In genomic region chr12:76402991-76403885, GRCm38 (mm10) we compare ENCODE assay signal across 8 mouse cellular contexts. TPM values are rescaled to one million over a fixed set of nuclear protein-coding genes. Genes with fewer than 3 reads are reported as not detected.
DNase-seq lines count a peak whose midpoint lies in the region; ATAC-seq lines count a peak whose summit lies in the region.

No protein-coding gene starts in this region.

- WGBS in heart, embryonic 10.5 days, result under 1% methylated on average over 54 of the region's 54 CpGs
- WGBS in hindbrain, embryonic 15.5 days, result under 1% methylated on average over 49 of the region's 54 CpGs
- 6% methylated on average over 49 of the region's 54 CpGs for WGBS in macrophage (ENCODE audit: missing documents)

- H3K9me3 ChIP-seq in heart, embryonic 10.5 days, result no peaks in the 10 kb centered on the region
- no peaks in the 10 kb centered on the region for H3K9me3 ChIP-seq in hindbrain, embryonic 15.5 days

- peak overlapping the region; percentile 85 for H3K4me2 ChIP-seq in hindbrain, embryonic 15.5 days

- DNase-seq in heart, embryonic 10.5 days (ENCODE audit: low spot score), result no peak
- no peak for DNase-seq in heart, adult 18-20 months
- DNase-seq in CD4-positive, CD25-positive, alpha-beta regulatory T cell, adult 2 months (ENCODE audit: low read depth, low spot score), result peak; percentile 93
- peak; percentile 89 for DNase-seq in embryo, embryonic 10.5 days (ENCODE audit: low spot score)
- DNase-seq in testis, postnatal 10 days (ENCODE audit: low spot score), result peak; percentile 95
- no peak for DNase-seq in layer of hippocampus, adult 18-20 months (ENCODE audit: low spot score in 2 of 2)

- peak overlapping the region; percentile 67 for H3K4me3 ChIP-seq in heart, embryonic 10.5 days
- peak overlapping the region; percentile 70 for H3K4me3 ChIP-seq in hindbrain, embryonic 15.5 days
- peak overlapping the region; percentile 47 for H3K4me3 ChIP-seq in macrophage (ENCODE audit: inconsistent target)

- no peaks in the 10 kb centered on the region for H3K79me2 ChIP-seq in macrophage (ENCODE audit: inconsistent target)

- peak overlapping the region; percentile 71 for H3K9ac ChIP-seq in hindbrain, embryonic 15.5 days

- peaks cover 34% of the 10 kb centered on the region for H3K27me3 ChIP-seq in heart, embryonic 10.5 days (ENCODE audit: insufficient read depth, poor library complexity, severe bottlenecking)
- peaks cover 42% of the 10 kb centered on the region for H3K27me3 ChIP-seq in hindbrain, embryonic 15.5 days

- peak overlapping the region; percentile 90 for H3K27ac ChIP-seq in heart, embryonic 10.5 days
- H3K27ac ChIP-seq in hindbrain, embryonic 15.5 days (replicated peaks), result peak overlapping the region; percentile 91
- H3K27ac ChIP-seq in macrophage, result peak overlapping the region; percentile 70

- ATAC-seq in hindbrain, embryonic 15.5 days (ENCODE audit: low FRiP score, low read depth), result peak; percentile 90

- peaks cover 21% of the 10 kb centered on the region for H3K4me1 ChIP-seq in heart, embryonic 10.5 days
- peaks cover 24% of the 10 kb centered on the region for H3K4me1 ChIP-seq in hindbrain, embryonic 15.5 days (replicated peaks)

- no peaks in the 10 kb centered on the region for H3K36me3 ChIP-seq in heart, embryonic 10.5 days
- no peaks in the 10 kb centered on the region for H3K36me3 ChIP-seq in hindbrain, embryonic 15.5 days
- no peaks in the 10 kb centered on the region for H3K36me3 ChIP-seq in macrophage (ENCODE audit: inconsistent target)

RNA-seq across cellular contexts. Expression of gene Hspa2, which starts 0.7 kb away (rescaled TPM):
- 14.4 and 24.4 TPM in 2 replicates for polyA plus RNA-seq in heart, embryonic 10.5 days (2016; fragmentation: Nextera tagmentation; extraction: Ambion mirVana)
- total RNA-seq in heart, adult 18-20 months (2021), result 1 to 10 TPM; 5.4 to 6.2 TPM
- 7.3 and 8.7 TPM in 2 replicates for polyA plus RNA-seq in hindbrain, embryonic 15.5 days (2015; fragmentation: Nextera tagmentation; extraction: Ambion mirVana)
- total RNA-seq in macrophage (2018; cell fraction: chromatin; rRNA removed), result 1 to 10 TPM in 14 of 26 experiments, under 1 TPM in 12; 0.45 to 2.4 (median 1.0) TPM
- 1 to 10 TPM; 3.6 to 7.4 (median 5.5) TPM for total RNA-seq in macrophage (2018; cell fraction: cytosol; rRNA removed)
- total RNA-seq in macrophage (2018; cell fraction: nucleus; rRNA removed), result 1 to 10 TPM in 25 of 26 experiments, under 1 TPM in 1; 0.91 to 4.3 (median 2.4) TPM
- 4.0 to 5.0 TPM (median 4.9 TPM) in 3 replicates for polyA plus RNA-seq in macrophage (2018)
- total RNA-seq in layer of hippocampus, adult 18-20 months (2021), result 100 to 1,000 TPM; 122 to 125 TPM

RNA-seq across cellular contexts. Expression of gene Ppp1r36, which starts 14.1 kb away (rescaled TPM):
- polyA plus RNA-seq in heart, embryonic 10.5 days (2016; fragmentation: Nextera tagmentation; extraction: Ambion mirVana), result 1.8 and 3.0 TPM in 2 replicates
- total RNA-seq in heart, adult 18-20 months (2021), result under 1 TPM in 1 of 2 experiments, not detected in 1; 0.18 TPM
- polyA plus RNA-seq in hindbrain, embryonic 15.5 days (2015; fragmentation: Nextera tagmentation; extraction: Ambion mirVana), result 1.6 TPM in 2 replicates
- total RNA-seq in macrophage (2018; cell fraction: chromatin; rRNA removed), result not detected
- not detected for total RNA-seq in macrophage (2018; cell fraction: cytosol; rRNA removed)
- not detected for total RNA-seq in macrophage (2018; cell fraction: nucleus; rRNA removed)
- polyA plus RNA-seq in macrophage (2018), result not detected in 3 replicates
- 1 to 10 TPM; 1.5 to 1.9 TPM for total RNA-seq in layer of hippocampus, adult 18-20 months (2021)

RNA-seq across cellular contexts. Expression of gene Zbtb1, which starts 33.2 kb away (rescaled TPM):
- 8.9 and 10.2 TPM in 2 replicates for polyA plus RNA-seq in heart, embryonic 10.5 days (2016; fragmentation: Nextera tagmentation; extraction: Ambion mirVana)
- 1 to 10 TPM; 2.9 to 3.0 TPM for total RNA-seq in heart, adult 18-20 months (2021)
- polyA plus RNA-seq in hindbrain, embryonic 15.5 days (2015; fragmentation: Nextera tagmentation; extraction: Ambion mirVana), result 3.7 and 3.9 TPM in 2 replicates
- total RNA-seq in macrophage (2018; cell fraction: chromatin; rRNA removed), result 10 to 100 TPM in 16 of 26 experiments, 1 to 10 TPM in 10; 1.9 to 29.5 (median 15.6) TPM
- 1 to 10 TPM; 1.0 to 7.8 (median 6.3) TPM for total RNA-seq in macrophage (2018; cell fraction: cytosol; rRNA removed)
- total RNA-seq in macrophage (2018; cell fraction: nucleus; rRNA removed), result 10 to 100 TPM in 13 of 26 experiments, 1 to 10 TPM in 13; 2.4 to 31.1 (median 9.7) TPM
- polyA plus RNA-seq in macrophage (2018), result 5.0 to 6.5 TPM (median 5.2 TPM) in 3 replicates
- 1 to 10 TPM; 6.8 to 7.4 TPM for total RNA-seq in layer of hippocampus, adult 18-20 months (2021)

RNA-seq across cellular contexts. Expression of gene Zbtb25, which starts 33.8 kb away (rescaled TPM):
- 12.7 and 16.8 TPM in 2 replicates for polyA plus RNA-seq in heart, embryonic 10.5 days (2016; fragmentation: Nextera tagmentation; extraction: Ambion mirVana)
- 1 to 10 TPM; 5.2 to 5.8 TPM for total RNA-seq in heart, adult 18-20 months (2021)
- 13.1 and 14.1 TPM in 2 replicates for polyA plus RNA-seq in hindbrain, embryonic 15.5 days (2015; fragmentation: Nextera tagmentation; extraction: Ambion mirVana)
- total RNA-seq in macrophage (2018; cell fraction: chromatin; rRNA removed), result 10 to 100 TPM in 15 of 26 experiments, 1 to 10 TPM in 11; 1.7 to 19.1 (median 11.6) TPM
- total RNA-seq in macrophage (2018; cell fraction: cytosol; rRNA removed), result 1 to 10 TPM; 1.3 to 6.5 (median 5.1) TPM
- total RNA-seq in macrophage (2018; cell fraction: nucleus; rRNA removed), result 10 to 100 TPM in 9 of 26 experiments, 1 to 10 TPM in 17; 2.3 to 17.0 (median 8.8) TPM
- 5.3 to 6.8 TPM (median 5.6 TPM) in 3 replicates for polyA plus RNA-seq in macrophage (2018)
- 10 to 100 TPM; 14.3 to 16.1 TPM for total RNA-seq in layer of hippocampus, adult 18-20 months (2021)

Comparison
In these comparisons a context has a peak if more than half of its experiments do, and no peak if none do; other contexts are left out.
1. DNase-seq: peak in CD4-positive, CD25-positive, alpha-beta regulatory T cell, adult 2 months (single experiment), embryo, embryonic 10.5 days (single experiment) and testis, postnatal 10 days (single experiment); none in heart, embryonic 10.5 days (single experiment), heart, adult 18-20 months (0 of 2) and layer of hippocampus, adult 18-20 months (0 of 2).
2. Peak in every context shown above with its lines, with median percentiles within 50 percentile points of each other: H3K27ac ChIP-seq and H3K4me3 ChIP-seq.